Mouse (Mus musculus) brain, embryonic 18.5 days (tissue): ENCODE results near the gene Hist1h2be.

Source experiments
- DNase-seq: peaks from one replicate; pipeline ENCODE4 v3.0.0-alpha.2; 2012; ENCODE audit warnings: low read depth, low spot score

Gene Hist1h2be

DNA sequence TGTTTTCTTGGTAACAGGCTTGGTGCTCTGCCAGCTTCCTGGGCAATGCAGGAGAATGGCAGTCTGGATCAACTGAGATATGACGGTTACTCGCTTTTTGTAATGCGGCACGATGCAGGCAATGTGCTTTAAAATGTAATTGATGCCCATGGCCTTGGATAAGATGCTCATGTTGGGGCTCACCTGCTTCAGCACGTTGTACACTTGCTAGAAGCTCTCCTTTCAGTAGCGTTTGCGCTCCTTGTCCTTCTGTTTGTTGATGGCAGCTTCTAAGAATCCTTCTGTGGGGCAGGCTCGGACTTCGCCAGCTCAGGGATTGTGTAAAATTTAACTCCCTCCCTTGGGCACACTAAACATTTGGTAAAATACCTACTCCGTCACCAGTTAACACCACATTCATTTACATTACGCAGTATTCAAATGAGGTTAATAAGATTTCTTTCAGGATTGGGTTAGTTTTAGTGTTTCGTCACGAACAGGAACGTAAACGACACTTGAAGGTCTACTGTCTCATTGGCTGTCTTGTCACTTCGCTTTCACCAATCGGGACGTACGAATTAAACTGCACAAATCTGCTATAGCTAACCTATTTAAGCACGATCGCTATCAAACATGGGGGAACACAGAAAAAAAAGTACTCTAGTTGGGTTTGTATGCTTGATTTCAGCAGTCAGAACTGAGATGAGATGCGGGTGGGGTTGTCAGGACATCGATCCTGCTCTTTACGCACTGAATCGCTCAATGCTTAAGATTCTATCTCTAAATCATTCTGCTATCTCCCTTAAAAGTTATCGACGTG is at the start of gene Hist1h2be:
Gene Hist1h2be, minus strand, starts transcription at position 392 of the 799 bp plus-strand sequence.
- DNase-seq, result peak; percentile 94

DNA sequence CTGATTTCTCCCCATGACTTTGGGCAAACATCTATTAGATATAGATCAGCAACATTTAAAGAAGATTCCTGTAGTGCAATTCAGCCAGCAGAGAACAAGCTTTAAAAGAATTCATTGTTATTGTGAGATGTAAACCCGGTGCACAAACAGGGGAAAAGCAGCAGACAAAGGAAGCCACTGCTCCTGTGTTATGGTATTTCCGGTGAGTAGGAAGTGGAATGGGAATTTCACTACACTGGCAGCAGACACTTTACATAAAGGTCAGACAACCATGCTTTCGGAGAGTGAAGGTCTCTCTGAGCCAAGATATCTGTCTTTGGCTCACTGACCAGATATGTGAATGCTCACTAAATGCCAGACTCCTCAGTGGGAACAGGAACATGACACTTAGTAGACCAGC is 41.6 kb upstream of the Hist1h2be start:
- DNase-seq, result no peak

DNA sequence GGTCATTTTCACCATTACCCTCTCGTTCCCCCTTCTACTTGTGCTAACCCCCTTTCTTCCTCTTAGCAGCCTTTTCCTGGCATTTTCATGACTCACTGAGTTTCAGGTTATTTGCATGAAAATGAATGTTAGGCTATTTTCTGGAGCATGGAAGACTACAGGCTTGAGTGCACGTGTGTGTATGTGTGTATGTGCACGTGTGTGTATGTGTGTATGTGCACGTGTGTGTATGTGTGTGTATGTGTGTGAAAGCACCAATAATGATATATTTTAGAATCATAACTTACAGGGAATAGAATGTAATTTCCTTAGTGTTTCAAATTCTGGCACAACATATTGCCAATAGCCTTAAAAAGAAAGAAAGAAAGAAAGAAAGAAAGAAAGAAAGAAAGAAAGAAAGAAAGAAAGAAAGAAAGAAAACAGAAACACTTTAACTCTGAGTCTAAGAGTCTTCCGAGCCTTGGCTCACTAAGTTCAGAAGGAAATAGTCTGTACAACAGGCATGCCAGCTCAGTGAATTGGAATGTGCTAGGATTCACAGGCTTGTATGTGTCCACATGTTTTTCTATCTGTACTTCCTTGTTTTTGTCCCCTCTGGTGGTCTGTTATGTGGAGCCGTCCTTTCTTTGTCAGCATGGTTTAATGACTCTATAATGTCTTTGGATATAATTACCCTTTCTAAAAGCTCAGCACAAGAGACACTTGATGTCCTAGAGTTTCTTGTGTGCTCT is 38.9 kb upstream of the Hist1h2be start:
- DNase-seq, result no peak

DNA sequence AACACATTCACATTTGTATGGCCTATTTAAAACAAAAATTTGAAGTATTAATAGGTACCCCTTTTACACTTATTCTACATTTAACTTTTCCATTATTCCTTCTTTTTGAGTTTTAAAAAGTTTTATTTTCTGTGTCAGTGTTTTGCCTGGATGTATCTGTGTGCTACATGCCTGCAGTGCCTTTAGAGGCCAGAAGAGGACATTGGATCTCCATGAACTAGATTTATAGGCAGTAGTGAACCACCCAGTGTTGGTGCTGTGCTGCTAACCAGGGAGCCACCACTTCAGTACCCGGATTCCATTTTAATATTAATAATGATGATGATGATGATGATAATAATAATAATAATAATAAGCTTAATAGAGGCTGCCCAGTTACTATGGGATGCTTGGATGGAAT is 9.7 kb upstream of the Hist1h2be start:
- DNase-seq, result no peak

DNA sequence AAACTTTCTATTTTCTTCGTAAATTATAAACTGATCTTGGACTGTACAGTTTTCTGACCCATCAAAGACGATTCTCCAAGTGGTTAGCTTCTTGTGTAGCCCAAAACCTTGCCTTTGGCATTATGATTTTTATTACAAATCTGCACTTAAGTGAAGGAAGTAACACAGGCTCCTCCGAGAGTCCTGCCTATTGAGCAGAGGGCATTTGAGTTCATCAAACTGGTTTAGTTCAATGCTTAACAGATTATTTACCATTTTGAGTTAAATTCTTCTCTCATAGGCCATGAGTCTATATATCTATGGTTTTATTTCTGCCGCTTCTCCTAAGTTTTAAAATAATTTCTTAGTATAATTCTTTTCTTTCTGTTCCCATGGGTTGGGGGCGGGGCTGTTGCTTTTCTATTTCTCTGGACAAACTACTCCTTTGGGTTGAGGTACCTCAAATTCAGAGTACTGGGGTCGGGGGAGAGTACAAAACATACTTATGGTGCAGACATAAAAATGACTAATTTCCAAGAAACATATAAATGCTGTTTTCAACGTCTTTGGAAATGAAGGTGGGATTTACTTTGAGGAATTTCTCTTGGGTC is 2.0 kb upstream of the Hist1h2be start:
- no peak for DNase-seq

DNA sequence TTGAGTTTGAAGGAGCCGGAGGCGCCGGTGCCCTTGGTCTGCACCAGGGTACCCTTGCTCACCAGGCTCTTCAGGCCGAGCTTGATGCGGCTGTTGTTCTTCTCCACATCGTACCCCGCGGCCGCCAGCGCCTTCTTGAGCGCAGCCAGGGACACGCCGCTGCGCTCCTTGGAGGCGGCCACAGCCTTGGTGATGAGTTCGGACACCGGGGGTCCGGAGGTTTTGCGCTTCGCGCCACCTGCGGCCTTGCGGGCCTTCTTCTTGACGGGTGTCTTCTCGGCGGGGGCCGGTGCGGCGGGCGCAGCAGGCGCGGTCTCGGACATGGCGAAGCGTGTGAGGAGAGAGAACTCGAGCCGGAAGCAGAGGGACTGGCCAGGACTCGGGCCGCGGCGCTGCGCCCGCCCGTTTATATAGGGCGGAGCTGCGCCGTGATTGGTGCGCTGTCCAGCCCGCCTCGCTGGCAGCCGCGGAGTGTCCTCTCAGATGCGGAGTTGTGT is 1.3 kb upstream of the Hist1h2be start, which contains the start of gene Hist1h1e:
Gene Hist1h1e, minus strand, starts transcription at position 384 of the 497 bp plus-strand sequence.
- peak; percentile 69 for DNase-seq

DNA sequence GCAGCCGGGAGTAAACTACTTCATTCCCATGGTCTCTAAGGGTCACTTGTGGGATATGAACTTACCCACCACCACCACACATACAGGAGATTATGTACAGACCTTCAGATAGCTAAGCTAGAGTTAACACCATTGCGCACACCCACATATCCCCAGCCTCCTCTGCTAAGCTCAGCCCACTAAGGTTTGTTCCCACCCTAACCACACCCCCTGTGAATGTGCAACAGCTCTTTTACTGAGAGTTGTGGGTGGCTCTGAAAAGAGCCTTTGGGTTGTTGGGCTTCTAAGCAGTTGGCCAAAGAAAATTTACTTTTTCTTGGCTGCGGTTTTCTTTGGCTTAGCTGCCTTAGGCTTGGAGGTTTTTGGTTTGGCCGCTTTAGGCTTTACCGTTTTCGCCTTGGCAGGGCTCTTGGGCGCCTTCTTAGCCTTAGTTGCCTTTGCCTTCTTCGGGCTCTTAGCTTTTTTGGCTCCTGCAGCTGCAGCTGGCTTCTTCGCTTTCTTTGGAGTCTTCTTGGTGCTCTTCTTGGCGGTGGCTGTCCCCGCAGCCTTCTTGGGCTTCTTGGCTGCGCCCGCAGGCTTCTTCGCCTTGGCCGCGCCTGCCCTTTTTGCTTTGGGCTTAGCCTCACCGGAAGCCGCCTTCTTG is 729 bp upstream of the Hist1h2be start:
- peak; percentile 64 for DNase-seq

DNA sequence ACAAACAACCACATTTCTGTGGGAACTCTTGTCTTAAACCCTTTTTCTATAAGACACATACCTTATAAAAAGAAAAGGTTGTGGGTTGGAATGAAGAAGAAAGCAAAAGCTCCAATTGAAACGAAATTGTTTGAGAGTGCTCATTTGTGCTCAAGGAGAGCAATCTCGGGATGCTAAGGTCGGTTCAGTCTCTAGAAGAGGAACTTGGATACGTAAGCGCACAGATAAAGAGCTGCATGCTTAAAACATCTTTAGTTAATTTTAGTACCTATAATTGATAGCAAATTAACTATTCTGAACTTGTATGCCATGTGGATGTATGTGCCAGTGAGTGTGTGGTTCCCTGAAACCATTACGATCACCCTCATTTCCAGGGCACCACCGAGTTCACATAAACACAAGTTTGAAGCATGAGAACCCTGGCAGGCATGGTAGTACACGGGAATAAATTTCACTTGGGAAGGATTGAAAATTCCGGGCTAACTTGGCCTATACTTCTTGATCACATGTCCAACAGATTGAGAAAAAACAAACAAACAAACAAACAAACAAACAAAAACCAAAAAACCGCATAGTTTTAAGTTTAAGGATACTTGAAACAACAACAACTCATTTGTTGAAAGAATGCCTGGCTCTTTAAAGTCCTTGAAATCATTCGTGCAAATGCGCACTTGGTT is 730 bp downstream of the Hist1h2be start:
- no peak for DNase-seq

DNA sequence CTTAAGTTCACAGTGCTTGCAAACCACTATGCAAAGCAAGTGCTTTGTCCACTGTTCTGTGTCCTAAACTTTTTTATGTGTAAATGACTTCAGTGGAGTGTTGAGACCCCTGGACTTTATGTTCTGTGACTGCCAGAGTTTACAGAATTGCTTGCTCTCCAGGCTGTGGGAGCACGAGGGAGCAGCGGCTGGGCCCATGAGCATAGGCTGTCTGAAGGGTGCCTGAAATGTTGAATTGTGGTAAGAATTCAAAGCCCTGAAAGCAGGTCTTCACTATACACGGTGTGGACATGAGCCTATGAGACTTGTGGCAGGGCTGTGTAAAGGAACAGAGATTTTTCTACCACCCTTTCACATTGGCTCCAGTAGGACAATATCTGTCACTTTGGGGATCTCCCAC is 9.3 kb downstream of the Hist1h2be start:
- DNase-seq, result no peak

DNA sequence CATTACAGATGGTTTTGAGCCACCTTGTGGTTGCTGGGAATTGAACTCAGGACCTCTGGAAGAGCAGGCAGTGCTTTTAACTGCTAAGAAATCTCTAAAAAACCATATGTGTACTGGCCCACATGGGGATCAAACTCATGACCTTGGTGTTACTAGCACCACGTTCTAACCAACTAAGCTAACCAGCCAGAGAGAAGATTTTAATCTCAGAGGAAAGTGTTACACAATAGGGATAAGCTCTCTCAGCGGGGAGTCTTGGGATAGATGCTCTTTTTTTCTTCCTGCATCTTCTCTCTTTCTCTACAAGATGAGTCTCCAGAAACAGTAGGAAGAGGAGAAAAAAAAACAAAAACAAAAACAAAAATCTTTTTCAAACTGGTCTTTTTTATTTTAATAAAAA is 10.5 kb downstream of the Hist1h2be start:
- DNase-seq, result no peak

DNA sequence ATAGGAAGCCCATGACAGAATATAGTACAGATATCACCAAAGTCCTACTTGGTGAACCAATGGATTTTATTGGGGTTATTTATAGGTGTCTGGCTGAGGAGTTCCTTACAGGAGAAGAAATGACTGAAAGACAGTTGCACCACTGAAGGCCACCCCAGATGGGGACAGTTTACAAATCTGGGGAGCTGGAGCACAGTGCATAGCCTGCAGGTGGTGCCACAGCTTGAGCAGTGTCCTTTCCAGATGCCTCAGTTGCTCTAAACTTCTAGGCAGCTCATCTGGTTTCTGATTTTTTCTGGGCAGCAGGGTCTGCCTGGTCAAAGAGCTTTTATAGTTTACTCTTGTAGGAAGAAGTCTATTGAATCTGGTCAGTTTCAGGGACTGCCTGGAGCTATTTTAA is 11.1 kb downstream of the Hist1h2be start:
- no peak for DNase-seq

DNA sequence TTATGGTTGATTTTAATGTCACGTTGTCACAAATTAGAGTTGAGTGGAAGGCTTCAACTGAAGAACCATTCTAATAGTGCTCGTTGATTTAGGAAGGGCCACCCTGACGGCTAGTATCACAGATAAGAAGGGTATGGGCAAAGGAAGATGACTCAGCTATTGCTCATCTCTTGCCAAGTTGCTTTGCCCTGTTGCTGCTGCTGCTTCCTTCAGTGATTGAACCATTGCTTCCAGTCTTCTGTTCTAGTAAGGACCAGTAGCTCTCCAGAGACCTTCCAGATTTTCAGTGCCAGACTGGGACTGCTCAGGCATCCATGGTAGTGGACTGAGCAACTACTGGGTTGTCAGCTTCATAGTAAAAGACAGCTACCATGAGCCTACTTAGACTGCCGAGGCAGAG is 11.7 kb downstream of the Hist1h2be start:
- no peak for DNase-seq

DNA sequence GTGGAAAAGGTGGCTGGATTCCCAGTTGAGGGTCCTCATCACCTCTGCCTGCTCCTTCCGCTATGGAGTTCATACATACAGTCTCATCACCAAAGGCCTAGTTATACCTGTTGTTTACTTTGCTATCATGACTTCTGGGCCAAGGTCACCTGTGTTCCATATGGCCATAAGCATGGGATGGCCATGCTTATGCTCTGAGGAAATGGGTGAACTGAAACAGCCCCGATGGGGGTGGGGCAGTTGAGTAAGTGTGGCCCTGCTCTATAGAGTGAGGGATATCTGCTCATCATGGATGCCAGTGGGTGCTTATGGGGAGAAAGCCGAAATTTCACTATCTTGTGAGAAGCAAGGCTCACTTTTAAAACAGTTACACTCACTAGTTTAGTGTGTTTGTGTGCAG is 15.9 kb downstream of the Hist1h2be start:
- DNase-seq, result no peak

DNA sequence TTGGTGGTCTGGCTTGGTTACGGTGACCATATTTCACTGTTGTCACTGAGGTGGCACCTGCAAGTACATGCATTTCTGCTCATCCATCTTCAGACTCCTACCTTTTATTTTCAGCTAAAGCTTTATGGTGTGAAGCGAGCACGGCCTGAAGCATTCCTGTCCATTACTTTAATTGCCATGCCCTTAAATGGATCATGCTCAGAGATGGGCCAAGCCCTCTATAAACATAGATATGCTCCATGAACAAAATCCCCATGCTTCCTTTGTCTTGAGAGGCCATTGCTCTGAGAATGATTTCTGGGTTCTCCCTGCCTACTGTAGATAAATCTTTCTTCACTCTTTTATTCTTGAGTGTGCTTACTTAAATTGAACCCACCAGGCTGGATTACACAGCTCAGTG is 16.5 kb downstream of the Hist1h2be start:
- DNase-seq, result no peak

DNA sequence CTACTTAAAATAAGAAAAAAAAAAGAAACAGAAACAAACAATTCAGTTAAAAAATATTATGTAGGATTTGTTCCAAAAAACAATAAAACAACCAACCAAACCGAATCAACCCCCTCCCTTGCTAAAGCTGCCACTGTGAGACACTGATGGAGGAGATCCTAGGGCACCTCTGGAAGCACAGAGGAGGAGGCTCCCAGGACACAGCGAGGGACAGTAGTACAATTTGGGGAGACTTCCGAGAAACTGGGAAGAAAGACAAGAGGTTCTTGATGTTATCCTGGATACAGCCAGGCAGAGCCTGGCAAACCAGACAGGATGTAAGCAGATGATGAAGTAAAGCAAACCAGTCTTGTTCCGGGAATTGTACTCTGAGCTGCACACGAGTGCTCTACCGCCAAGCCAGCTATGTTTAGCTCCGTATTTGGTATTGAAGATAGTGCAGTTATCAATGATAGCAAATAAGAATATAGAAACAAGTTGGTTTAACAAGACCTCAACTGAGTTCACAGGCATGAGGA is 17.7 kb downstream of the Hist1h2be start:
- no peak for DNase-seq

DNA sequence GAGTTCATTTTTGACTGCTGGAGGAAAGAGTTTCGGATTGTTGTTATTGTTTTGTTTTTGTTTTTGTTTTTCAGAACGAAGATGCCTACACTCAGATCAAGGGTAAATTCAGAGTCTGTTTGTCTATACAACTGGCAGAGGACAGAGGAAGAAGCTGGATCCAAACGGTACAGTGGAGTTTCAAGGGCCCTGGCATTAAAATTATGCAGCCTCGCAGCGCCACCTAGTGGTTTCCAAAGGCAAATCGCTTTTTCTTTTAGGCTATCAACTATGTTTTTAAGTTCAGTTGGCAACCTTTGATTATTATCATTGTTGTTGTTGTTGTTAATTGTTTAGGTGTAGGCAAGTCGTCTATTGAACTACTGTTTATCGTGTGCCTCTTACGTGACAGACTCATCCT is 23.0 kb downstream of the Hist1h2be start:
- DNase-seq, result no peak

DNA sequence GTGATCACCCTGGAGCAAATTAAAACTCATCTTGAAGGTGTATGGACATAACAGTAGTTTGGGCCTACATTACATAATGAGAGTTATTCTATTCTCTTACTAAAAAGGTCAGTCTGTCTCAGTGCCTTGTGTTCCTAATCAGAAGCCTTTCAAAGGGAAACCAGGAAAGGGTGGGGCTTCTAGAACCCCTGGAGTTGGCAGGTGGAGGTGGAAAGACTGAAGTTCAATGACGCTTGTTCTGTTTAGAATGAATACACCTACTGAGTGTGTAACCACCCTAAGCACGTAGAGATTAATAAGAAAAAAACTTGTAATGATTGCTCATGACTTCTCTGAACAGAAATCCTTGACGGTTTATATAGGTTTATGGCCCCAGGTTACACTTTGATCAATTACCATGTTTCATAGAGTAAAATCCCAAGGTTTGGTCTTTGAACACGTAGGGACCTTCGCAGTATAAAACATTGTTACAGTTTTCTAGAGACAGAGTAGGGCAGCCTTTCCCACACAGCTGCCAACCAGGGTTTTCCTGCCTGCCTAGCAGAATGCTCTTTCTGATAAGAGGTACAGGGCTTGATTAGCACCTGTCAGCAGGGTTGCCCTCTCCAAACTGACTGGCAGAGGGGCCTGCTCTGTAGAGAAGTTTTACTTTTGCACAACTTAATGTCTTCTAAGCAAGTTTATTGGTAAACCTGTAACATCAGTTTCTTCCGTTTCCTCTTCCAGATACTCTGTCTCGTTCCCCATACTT is 25.1 kb downstream of the Hist1h2be start:
- DNase-seq, result no peak

DNA sequence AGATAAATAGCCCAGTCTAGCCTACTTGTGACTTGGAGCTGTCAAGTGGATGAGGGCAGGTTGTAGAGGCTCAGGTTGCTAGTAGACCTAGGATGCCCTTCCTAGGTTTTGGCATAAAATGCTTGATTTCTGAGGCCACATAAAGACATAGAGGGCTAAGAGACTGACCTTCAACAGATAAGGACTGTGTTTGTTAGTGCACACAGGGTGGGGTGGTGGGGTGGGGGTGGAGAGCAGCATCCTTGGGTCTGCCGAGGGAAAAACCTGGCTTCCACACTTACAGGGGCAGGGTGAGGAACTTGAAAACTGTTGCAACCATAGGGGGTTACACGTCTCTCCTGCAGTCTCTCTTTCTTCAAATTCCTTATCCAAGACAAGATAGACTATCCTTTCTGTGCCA is 25.7 kb downstream of the Hist1h2be start:
- DNase-seq, result no peak

DNA sequence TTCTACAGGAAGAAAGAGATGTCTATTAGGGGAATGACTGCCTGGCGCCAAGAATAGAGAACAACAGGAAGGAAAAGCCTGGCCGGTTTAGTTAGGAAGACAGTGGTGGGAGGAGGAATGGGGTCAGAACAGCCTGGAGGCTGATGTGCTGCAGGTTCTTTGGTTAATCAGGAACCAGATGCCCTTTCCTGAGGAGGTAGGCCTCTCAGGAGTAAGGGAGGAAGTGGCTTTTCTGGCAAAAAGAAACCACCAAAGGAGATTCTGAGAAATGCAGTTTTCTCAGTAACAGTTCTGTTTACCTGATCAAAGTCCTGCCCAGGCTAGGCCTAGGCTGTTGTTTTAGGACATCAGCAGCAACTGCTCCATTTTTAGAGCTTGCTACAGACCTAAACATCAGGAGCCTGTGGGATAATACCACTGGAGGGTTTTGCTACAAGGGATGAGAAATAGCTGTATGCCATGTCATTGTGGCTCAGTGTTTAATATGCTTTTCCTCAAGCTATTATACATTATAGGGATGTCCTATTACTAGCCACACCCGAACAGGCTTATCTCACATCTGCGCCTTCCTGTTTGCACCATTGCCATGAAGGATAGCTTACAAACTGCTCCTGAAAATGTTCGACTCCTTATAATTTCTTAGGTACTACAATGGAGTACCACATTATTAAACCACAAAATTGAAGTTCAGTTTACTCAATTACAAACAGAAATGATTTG is 27.7 kb downstream of the Hist1h2be start:
- DNase-seq, result no peak

DNA sequence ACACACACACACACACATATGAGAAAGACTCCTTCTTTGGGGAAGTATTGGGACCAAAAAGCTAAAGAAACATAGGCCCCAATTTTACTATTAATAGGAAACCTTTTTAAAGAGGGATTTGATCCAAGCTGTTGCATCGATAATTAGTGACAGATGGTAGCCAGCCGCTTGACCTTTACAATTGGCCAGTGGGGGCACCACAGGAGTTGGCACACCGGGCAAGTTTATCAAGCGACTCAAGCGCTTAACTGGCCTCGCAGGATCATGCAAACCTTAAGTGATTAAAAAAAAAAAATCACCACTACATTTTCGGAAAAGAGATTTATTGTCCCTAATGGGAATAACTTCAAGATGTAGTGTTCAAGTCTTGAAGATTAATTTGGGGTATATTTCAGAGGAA is 28.3 kb downstream of the Hist1h2be start:
- DNase-seq, result no peak
